Mouse (Mus musculus) megakaryocyte progenitor cell, adult 5-6 weeks (primary cell): ENCODE data around the gene Eef1b2. TPM values are rescaled to one million over a fixed set of nuclear protein-coding genes. Genes with fewer than 3 reads are reported as not detected.
"Not testable (repeated sequence)": the region's sequence is repeated elsewhere in the genome, so short reads cannot be mapped to it uniquely, and the experiment has no call there.

Experiments used
- ATAC-seq: replicated peaks from 2 replicates; pipeline ENCODE4 v1.8.0; 2016; ENCODE audit warnings: mild to moderate bottlenecking, moderate TSS enrichment, inconsistent platforms; ENCODE audit not compliant: poor library complexity
- total RNA-seq, 2 experiments: library from RNA; stranded (forward) in 1 of 2; stranded (reverse) in 1 of 2; fragments of 157-497, 149-512 nt in 1 of 2; fragments of 200-1000 nt in 1 of 2; gene quantifications; 2 replicates each; pipeline versions ENCODE4 v1.2.3 to v1.2.4; 2015 to 2017

Eef1b2 gene
- total RNA-seq (2015) (1,640 and 1,755 TPM in 2 replicates), total RNA-seq (2017) (3,229 and 3,450 TPM in 2 replicates)

DNA sequence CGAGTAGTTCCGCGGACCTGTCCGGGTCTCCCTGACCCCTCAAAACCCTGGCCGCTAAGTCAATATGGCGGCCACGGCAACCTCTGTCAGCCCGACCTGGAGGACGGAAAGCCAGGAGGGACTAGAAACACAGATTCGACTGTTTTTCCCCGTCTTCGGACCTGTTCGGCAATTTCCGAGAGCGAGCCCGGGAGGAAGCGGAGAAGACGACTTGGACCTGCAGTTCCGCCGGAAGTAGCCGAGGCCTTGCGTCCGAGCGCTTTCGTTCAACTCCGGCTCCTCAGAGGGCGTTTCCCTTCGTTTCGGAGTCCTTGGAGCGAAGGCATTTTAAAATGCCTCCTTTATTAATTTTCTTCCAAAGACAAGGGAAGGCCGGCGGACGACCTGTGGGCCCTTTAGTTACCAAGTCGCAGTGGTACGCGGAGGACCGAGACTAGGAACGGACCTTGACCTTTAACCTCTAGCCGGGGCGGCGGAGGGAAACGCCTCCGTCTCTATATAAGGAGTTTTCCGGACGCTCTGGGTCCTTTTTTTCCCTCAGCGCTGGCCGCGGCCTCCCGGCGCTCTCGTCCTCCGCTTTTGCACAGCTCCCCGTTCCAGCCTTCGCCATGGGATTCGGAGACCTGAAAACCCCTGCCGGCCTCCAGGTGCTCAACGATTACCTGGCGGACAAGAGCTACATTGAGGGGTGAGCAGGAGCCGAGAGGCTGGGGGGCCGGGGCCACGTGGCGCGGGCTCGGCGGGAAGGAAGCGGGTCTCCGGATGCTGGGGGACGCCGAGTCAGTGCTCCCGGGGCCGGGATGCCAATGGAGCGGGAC, at the start of gene Eef1b2, which contains the start of gene Ndufs1:
Gene Eef1b2 (plus strand): TSS at position 222 of the 818 bp plus-strand sequence.
Gene Ndufs1 (minus strand): TSS at position 230 of the 818 bp plus-strand sequence.
- ATAC-seq, result peak; percentile 79

DNA sequence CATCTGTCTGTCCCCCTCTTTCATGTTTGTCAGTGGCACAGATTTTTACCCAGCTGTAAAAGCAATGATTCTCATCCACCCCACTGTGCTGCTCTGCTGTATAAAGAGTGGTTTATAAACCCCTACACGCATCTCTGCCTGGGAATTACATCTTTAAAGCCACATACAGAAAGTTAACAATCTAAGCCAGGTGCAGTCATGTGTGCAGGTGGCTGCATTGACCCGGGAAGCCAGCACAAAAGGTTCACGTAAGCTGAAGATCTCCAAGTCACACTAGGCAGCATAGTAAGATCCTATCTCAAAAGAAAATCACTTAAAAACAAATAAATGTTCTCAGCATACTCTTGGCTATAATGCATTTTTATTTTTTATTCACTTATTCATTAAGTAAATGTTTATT, 47.4 kb upstream of the Eef1b2 start:
- no peak for ATAC-seq

DNA sequence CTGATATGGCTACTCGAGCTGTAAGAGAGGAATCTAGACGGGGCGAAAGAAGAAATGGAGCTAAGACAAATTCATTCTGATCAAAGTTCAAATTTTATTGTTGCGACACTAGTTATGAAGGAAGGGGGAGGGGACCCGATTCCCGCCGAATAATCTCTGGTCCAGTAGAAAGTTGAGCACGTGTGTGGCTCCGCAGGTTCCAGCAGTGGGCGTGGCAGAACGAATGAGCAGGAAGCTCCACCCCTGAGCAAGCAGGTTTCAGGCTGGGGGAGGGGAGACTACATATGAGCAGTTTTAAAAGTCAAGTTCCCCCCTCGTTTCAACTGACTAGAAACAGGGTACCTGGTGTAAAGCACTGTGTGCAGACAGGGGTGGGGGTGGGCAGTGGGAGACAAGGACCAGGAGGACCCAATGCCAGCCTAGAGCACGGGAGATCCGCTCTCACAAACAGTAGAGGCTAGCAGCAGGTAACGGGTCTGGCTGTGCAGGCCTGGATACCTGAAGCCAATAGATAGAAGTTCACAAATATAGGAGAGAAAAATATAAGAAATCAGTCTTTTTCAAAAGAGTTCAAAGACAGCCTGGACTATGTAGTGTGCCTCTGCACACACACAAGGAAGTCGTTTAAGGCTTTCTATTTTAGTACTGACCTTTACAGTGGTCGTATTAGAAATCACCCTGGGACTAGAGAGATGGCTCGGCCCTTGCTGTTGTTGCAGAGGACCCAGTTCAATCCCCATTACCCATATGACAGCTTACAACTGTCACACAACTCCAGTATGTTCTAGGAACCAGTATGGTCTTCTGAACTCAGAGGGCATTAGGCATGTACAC, 46.6 kb upstream of the Eef1b2 start:
- peak; percentile 34 for ATAC-seq

DNA sequence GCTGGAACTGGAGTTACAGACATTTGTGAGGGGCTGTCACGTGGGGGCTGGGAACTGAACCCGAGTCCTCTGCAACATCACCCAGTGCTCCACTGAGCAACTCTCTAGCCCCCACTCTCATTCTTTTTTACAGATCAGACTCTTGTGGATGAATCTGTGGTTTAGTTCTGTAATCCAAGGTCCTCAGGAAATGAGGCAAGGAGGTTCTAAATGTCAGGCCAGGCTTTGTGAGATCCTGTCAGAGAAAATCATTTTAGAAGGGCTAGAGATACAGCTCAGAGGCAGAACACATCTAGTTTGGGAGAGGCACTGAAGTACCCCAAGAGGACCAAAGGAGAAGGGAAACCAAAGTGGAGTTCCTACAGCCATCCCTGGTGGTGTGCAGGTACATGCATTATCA, 45.7 kb upstream of the Eef1b2 start:
- peak; percentile 35 for ATAC-seq

DNA sequence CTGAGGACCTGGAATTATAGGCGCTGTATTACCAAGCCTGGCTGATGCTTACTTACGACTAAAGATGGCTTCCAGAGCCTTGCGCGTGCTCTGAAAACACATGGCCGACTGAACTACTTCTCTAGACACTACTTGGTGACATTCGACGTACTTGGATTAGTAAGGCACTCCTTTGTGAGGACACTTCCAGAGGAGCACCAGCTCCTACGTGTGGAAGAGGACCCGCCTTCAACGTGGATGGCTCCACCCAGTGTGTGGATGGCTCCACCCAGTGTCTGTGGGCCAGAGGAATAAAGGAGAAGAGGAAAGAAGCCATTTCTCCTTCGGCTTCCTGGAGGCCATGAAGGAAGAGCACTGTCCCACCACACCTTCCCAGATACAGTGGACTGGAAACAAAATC, 44.9 kb upstream of the Eef1b2 start:
- no peak for ATAC-seq

DNA sequence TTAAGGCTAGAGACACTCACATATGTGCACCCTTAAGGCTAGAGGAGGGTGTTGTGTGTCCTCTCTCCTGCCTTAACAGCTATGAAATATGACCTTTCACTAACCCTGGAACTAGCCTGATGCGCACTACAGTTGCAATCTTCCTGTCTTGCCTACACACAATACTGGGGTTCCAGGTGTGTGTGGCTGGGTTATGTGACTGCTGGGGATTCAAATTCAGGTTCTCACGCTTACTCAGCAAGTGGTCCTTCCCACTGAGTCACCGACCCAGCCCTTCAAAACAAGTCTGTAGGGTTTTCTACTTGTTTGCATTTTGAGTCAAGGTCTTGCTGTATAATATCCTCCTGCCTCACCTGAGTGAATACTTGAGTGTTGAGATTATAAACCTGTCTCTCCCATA, 42.1 kb upstream of the Eef1b2 start:
- ATAC-seq, result no peak

DNA sequence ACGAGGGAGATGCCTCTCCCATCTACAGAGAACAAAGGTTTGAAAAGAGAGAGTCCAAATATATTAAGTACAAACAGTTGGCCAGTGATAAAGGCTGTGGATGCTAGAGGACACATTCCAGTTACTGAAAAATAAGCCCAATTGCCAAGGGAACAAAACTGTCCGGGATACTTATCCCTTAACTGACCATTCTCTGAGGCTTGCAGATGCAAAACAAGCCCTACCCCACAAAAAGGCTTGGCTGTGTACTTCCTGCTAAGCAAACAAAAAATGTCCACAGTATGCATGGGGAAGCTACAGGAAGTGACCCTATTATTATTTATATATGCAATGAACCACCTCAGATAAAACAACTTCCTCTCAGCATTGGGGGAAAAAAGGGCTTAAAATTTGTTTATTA, 38.7 kb upstream of the Eef1b2 start:
- ATAC-seq, result no peak

DNA sequence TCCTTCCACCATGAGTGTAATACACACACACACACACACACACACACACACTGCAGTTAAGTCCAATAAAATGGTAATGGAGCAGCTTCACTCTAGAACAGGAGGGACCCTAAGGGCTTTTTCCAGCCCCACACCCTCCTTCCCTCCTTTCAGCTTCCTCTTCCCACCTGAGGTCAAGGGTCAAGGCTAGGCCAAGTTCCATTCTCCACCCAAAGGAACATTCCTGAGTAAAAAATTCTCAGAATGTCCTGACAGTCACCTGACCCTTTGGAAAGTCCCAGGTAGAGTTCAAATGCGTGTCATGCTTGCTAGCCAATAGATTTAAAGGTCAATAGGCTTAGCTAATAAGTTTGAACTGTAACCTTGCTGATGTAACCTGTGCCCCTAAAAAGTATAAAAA, 38.0 kb upstream of the Eef1b2 start:
- not testable (repeated sequence) for ATAC-seq

DNA sequence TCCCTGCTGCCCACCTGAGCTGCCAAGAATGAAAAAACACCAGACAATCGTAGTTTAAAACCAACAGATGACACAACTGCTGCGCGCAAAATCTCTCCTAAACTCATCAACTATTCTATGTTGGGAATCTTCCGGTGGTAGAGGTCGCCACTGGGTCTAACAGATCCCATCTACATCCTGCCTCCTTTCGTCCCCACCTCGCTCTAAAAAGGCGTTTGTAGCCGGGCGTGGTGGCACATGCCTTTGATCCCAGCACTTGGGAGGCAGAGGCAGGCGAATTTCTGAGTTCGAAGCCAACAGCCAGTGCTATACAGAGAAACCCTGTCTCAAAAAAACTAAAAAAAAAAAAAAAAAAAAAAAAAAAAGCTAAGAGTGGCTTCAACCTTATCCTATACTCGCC, 36.4 kb upstream of the Eef1b2 start:
- no peak for ATAC-seq

DNA sequence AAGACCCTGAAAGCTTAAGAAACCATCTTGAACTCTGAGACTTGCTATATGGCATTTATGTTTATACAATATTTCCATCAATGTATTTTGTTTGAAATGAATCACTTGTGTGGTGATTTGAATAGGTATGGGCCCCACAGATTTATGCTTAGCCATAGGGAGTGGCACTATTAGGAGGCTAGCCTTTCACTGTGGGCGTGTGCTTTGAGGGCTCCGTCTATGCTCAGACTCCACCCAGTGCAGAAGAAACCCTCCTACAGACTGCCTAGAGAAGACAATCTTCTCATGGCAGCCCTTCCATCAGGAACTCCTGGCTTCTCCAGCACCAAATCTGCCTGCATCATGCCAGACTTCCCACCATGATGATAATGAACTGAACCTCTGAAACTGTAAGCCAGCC, 8.0 kb upstream of the Eef1b2 start:
- ATAC-seq, result no peak

DNA sequence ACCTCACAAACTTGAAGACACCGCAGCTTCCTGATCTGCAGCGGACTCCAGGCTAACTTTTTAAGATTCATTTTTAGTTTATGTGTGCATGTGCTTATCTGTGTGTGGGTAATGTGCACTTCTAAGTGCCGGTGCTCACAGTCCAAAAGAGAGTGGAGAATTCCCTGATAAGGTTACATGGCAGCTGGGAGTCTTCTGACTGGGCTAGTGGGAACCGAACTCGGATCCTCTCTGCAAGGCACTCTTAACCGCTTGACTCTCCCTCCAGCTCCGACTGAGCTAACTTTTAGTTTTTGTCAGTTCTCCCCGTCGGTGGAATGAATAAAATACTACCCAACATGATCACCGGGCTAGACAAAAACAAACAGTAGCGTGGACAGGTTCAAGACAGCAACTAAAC, 772 bp upstream of the Eef1b2 start:
- peak; percentile 8; the same call in 1 of the 2 replicates for ATAC-seq

DNA sequence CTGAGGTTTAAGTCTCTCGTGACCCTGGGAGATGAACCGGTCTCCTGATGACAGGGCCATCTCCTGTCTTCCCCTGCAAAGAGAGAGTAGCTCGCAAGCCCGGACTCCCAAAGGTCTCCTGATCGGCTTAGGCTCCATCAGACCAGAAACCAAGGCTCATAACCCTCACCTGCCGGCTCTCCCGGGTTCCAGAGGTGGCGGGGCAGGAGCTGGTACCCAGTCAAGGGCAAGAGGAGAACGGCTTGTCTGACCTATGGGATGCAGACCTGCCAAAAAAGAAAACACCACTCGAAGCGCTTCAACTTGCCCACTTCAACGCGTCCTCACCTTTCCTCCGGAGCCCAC, 394 bp upstream of the Eef1b2 start:
- ATAC-seq, result peak; percentile 6

DNA sequence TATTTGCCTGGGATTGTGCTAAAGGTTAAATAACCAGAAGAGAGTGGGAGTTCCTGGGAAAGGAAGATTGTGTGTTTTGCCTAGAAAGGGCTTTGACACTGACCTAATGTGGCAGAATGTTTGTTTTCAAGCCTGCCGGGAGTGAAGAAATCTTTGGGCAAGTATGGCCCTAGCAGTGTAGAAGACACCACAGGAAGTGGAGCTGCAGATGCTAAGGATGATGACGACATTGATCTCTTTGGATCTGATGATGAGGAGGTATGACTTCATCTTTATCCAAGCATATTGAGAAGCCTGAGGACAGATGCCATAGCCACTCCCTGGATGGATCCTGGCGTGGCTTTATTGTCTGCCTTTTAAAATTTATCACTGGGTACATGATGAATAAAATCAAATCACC, 1.7 kb downstream of the Eef1b2 start:
- ATAC-seq, result no peak

DNA sequence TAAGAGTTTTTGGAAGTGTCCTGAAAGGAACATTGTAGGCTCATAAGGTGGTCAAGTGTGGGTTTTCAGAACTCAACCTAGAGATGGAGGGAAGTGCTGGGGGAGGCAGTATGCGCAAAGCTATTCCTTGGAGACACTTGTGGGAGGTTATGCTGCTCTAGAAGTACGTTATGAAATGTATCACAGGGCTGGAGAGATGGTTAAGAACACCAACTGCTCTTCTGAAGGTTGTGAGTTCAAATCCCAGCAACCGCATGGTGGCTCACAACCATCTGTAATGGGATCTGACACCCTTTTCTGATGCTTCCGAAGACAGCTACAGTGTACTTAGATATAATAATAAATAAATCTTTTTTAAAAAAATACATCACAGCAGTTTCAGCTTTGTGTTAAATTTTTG, 3.5 kb downstream of the Eef1b2 start:
- ATAC-seq, result no peak

DNA sequence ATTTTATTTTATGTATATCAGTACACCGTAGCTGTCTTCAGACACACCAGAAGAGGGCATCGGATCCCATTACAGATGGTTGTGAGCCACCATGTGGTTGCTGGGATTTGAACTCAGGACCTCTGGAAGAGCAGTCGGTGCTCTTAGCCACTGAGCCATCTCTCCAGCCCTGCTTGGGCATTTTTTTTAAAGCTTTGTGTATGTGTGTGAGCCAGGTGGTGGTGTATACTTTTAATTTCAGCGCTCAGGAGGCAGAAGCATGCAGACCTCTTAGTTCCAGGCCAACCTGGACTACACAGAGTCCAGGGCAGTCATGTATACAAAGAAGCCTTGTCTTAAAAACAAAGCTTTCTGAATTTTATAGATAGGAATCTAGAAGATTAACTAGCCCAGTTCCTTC, 4.0 kb downstream of the Eef1b2 start:
- ATAC-seq, result not testable (repeated sequence)

DNA sequence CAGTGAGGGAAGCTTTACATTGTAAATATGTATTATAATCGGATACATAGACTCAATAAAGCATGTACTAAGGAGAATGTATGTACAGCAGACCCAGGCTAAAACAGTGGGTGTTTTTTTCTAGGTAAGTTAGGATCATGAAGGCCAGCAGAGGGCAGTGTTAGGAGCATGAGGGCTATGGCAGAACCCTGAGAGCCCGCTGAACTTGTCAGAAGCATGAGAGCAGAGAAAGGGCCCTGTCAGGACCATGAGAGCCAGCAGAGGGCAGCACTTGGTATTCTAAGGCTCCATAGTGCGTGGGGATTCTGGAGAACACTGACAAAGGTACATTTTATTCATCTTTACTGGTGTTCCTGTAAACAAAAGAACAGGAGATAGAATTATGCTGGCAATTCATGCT, 4.4 kb downstream of the Eef1b2 start:
- ATAC-seq, result peak; percentile 74

DNA sequence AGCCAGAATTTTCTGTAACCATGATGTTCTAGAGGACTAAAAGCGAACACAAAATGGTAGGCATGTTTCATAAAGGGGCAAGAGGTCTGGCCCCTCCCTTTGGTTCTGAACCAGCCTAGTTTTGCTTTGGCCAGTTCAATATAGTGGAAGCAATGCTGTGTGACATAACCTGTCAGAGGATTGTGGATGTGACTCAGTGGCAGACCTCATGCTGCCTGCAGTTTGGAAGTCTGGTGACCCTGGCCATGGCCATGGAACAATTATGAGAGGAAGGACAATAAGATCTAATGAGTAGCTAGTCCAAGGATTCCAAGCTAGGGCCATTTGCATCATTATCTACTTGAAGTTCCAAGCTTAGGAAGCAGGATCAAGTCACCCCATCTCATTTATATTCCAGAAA, 4.9 kb downstream of the Eef1b2 start:
- ATAC-seq, result no peak

DNA sequence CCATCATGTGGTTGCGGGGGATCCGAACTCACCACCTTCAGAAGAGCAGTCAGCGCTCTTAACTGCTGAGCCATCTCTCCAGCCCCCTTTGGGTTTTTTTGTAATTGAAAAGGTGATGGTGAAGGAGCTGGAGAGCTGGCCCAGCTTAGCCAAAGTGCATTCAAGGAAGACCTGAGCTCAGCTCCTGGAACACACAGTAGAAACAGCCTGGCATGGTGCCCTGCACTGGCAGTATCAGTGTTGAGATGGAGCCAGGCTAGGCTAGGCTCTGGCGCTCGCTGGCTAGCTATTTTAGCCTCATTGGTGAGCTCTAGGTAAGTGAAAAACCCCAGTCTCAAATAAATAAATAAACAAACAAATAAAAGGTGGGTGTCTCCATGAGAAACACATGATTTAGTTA, 5.6 kb downstream of the Eef1b2 start:
- ATAC-seq, result peak; percentile 33

DNA sequence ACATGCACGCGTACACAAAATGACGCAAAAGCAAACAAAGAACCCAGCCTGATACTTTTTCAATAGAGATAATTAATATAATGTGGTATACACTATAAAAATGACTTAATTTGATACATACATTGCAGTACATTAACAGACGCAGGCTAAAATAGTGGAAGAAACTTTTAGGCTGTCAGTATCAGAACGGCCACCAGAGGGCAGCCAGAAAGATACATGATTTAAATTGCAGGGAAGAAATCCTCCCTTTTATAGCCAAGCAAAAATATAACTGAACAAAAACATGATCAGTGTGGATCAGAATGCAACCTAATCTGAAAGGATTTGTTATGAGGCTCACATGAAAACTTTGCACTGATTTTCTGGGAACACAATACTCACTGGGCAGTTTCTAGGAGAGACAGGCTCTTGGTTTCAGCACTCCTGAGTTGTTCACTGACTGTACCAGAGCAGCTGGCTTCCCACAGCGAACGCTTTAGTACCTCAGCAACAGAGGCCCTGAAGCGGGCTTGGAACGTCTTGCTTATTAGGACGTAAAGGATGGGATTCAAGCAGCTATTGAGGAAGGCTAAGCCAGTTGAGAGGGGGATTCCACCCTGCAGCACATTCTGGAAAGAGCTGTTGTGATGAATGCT, 6.1 kb downstream of the Eef1b2 start:
- ATAC-seq, result peak; percentile 29; the same call in 1 of the 2 replicates

DNA sequence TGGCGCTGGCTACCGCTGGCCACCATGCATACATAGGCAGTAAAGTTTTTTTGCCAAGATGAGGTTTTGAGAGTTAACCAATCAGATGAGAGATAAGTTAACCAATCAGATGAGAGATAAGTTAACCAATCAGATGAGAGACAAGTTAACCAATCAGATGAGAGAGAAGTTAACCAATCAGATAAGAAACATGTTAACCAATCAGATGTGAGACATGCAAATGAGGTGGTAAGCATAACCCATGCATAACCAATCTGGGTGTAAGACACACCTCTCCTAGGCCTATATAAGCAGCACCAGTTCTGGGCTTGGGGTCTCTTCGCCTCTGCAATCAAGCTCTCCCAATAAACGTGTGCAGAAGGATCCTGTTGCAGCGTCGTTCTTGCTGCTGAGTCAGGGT, 8.8 kb downstream of the Eef1b2 start:
- ATAC-seq, result not testable (repeated sequence)

DNA sequence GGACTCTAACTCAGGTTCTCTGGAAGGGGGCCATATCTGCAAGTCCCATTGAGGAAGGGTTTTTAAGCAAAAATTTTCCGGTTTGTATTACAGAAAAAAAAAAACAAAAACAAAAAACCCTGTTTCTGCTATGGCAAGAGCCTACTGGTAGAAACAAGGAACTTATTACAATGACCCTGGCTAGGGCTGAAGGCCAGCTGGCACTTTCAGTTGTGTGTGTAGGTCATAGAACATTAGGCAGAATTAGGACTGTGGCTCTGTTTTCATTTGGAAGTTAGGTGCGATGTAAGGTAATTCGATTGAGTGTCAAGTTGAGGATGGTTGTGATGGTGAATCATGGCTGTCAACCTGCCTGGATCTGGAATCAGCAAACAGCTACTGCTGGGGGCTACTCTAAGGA, 11.9 kb downstream of the Eef1b2 start:
- no peak for ATAC-seq

DNA sequence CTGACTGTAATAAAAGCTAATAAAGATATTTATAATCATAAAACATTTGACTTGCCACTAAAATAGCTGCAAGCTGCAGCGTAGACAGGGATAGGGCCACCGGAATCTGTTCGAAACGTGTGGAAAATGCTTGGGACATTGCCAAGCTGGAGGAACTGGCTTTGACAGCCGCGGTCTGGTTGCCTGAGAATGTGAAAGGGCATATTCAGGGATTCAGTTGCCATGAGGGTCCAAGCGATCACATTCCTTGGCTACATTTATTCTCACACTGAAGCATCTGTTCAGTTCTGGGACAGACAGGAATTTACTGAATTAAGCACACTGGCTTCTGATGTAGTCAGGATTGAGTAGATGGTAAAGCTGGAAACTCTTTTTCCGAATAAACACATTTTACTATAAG, 14.2 kb downstream of the Eef1b2 start:
- no peak for ATAC-seq
